Mouse (Mus musculus) adrenal gland, adult 18-20 months (tissue): ENCODE data around the gene Rmi1. TPM values are rescaled to one million over a fixed set of nuclear protein-coding genes. Genes with fewer than 3 reads are reported as not detected.
"Not testable (repeated sequence)": the region's sequence is repeated elsewhere in the genome, so short reads cannot be mapped to it uniquely, and the experiment has no call there.

ENCODE experiments used
- DNase-seq, 2 experiments: peaks; one replicate each; pipeline ENCODE4 v3.0.0; 2021 to 2022; ENCODE audit warnings: low spot score in 2 of 2
- long read RNA-seq, 2 experiments: library from polyadenylated mRNA; stranded (forward); transcript quantifications; one replicate each; pipeline ENCODE4 v2.0.0; 2021
- total RNA-seq, 2 experiments: library from RNA; stranded (reverse); gene quantifications; 1 replicate in 1 of 2; 2 replicates in 1 of 2; pipeline ENCODE4 v1.2.3; 2021

Rmi1 gene
- 10 to 100 TPM; 18.0 to 19.1 TPM for total RNA-seq
- long read RNA-seq, experiment 1, transcript Rmi1-201 (3 exons, 3,855 nt): major isoform, 7 of 23 reads
- long read RNA-seq, experiment 1, partial matches to known transcripts: 2 of 23 reads
- long read RNA-seq, experiment 1, other reads (novel, unspliced or antisense): 8 of 23 reads
- long read RNA-seq, experiment 2, transcript Rmi1-201 (3 exons, 3,855 nt): minor isoform, 9 of 50 reads
- long read RNA-seq, experiment 2, transcript Rmi1-205 (3 exons, 3,594 nt): major isoform, 18 of 50 reads
- long read RNA-seq, experiment 2, transcript Rmi1-204 (4 exons, 2,447 nt): minor isoform, 8 of 50 reads
- long read RNA-seq, experiment 2, partial matches to known transcripts: 0 of 50 reads
- long read RNA-seq, experiment 2, other reads (novel, unspliced or antisense): 15 of 50 reads

GRCm38 (mm10) chr13:58402003-58402743 lies at the start of gene Rmi1:
Gene Rmi1, plus strand, starts transcription at chr13:58402248.
- peak; percentile 98 for DNase-seq

- no peak for DNase-seq
Measured at GRCm38 (mm10) chr13:58352996-58353395, 49.1 kb upstream of the Rmi1 start.

GRCm38 (mm10) chr13:58358629-58359303 lies 43.3 kb upstream of the Rmi1 start, which contains the start of gene Kif27:
Gene Kif27, minus strand, starts transcription at chr13:58359122.
- peak; percentile 75 to 80 for DNase-seq

- DNase-seq: no peak
Measured at GRCm38 (mm10) chr13:58359304-58359653, 42.8 kb upstream of the Rmi1 start.

GRCm38 (mm10) chr13:58364353-58365175 lies 37.5 kb upstream of the Rmi1 start:
- DNase-seq: no peak

- not testable (repeated sequence) for DNase-seq
Measured at GRCm38 (mm10) chr13:58365179-58365578, 36.9 kb upstream of the Rmi1 start.

DNA sequence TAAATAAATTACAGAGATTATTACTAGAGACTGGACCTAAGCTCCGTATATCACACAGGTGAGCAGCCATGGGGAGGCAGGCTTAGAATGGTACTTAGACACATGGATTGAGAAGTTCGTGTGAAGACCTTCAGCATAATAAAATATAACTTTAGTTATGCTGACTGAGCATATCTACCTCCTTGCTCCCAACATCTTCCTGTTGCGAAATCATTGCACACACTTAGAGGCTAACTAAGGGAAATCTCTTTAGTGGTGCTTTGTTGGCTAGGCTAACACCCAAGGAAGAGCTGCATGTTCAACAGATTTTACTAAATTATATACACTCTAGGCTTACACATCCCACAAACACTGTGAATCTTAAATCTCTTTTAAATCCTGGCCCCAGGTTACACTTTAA lies 35.7 kb upstream of the Rmi1 start:
- DNase-seq: no peak

GRCm38 (mm10) chr13:58367641-58368040 lies 34.4 kb upstream of the Rmi1 start:
- no peak for DNase-seq

- no peak for DNase-seq
Measured at GRCm38 (mm10) chr13:58368835-58369234, 33.2 kb upstream of the Rmi1 start.

GRCm38 (mm10) chr13:58372278-58373152 lies 29.5 kb upstream of the Rmi1 start:
- DNase-seq: no peak

DNA sequence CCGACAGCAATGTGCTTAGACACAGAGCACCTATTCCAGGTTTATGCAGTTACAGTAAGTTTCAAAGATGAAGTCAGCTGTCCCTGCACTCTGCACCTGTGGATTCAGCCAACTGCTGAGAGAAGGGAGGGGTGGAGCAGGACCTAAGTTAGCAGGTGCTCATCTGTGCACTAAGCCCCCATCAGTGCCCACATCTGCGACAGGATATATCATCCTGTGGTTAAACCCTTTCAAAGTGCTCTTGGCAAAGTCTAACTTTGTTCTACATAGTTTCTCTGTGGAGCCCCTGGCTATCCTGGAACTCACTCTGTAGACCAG lies 28.9 kb upstream of the Rmi1 start:
- DNase-seq: no peak

- DNase-seq: no peak
Measured at GRCm38 (mm10) chr13:58384371-58384770, 17.7 kb upstream of the Rmi1 start.

DNA sequence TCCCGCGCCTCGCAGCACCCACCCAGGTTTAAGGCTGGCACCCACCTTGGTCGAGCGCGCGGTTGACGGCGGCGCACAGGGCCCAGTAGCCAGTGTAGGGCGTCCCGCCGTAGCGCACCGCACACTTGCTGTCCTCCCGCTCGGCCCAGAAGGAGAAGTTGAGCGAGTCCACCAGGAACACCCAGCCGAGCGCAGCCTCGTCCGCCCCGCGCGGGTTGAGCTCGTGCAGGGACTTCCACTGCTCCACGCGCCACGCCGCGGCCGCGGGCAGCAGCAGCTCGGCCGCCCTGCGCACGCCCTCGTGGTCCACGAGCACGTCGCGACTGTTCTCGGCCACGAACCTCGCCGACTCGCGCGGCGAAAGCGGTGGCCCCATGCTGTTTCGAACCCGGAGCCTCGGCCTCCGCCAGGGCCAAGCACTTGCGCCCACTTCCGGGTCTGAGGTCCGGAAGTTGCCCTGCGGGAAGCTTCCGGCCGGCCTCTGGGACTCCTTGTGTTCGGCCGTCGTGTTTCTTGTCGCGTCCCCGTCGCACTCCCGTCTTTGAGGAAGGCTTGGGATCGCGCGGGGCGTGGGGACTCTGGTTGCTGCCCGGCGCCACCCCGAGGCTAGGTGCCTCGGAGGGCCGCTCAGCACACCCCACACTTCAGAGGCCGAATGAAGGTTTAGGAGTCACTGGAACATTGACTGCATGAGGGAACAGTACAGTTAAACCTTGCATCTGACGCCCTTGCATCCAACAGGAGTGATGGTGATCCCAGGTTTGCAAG lies 17.1 kb upstream of the Rmi1 start, which contains the start of gene 2210016F16Rik:
Gene 2210016F16Rik, minus strand, starts transcription at position 447 of the 768 bp plus-strand sequence.
- peak; percentile 63 to 65 for DNase-seq

DNA sequence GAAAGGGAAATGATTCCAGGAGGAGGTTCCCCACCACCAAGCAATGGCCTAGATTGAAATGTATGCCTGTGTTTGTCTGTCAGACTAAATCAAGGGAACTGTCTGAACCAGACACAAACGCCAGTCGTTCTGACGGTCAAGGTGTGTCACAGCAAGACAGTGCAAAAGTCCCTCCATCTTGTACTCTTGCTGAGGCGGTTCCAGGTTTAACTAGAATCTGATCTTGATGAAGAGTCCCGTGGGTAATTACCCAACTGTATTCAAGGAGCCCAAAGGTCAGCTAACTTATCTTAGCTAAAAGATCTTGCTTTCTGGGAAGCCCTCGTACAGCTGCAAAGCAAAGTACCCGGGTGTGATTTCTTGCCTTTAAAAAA lies 16.5 kb upstream of the Rmi1 start:
- DNase-seq: no peak

DNA sequence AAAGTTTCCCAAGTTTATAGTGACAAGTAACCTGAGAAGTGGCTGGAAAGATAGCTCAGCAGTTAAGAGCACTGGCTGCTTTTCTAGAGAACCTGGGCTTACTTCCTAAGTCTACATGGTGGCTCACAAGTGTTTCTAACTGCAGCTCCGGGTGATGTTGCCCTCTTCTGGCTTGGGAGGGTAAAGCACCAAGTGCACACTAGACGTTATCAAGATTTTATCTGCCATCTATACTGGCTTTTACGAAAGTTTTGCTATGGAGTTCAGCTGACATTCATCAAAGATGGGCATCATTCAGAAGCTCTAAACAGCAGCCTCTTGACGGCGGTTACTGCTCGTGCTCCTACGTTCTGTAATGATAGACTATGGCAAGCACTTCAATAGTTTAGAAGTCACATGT lies 14.1 kb upstream of the Rmi1 start:
- peak; percentile 60 to 67 for DNase-seq

- DNase-seq: no peak
Measured at GRCm38 (mm10) chr13:58388379-58388778, 13.7 kb upstream of the Rmi1 start.

DNA sequence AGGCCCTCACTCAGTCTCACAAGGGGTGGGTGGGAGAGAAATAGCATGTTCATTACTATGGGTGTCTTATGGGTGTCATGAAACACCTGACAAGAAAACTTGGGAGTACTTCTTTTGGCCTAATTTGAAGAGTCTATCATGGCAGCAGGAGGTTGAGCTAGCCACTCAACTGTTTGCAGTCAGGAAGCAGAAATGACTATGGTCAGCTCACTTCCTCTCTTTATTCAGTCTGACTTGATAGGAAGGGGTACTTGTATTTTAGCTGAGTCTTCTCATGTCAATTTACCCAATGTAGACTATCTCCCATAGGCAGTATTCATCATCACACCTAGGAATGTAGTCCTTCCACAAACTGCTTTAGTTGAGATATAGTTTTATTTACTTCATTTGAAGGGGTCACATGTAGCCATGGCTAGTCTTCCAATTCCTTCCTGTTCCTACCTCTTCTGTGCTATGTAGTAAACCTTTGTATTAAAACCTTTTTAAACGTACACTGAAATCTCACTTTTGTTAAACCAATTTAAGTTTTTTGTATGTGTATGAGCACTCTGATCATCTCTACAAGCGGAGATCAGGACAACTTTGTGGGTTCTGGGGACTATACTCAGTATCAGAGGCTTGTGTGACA lies 12.6 kb upstream of the Rmi1 start:
- DNase-seq: no peak

DNA sequence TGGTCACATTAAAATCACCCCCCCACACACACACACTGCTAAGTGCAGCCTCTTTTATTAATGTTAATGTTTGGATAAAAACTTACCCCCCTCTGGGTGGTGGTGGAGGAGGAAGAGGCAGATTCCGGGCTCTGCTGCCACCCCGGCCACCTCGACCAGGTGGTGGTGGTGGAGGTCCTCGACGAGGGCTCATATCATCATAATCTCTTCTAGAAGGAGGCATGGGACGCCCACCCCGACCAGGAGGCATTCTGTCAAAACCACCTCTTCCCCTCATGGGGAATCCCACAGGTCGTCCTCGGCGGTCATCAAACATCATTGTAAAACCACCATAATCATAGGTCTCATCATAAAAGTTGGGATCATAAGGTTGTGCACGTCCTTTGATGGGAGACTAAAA lies 7.7 kb upstream of the Rmi1 start:
- not testable (repeated sequence) for DNase-seq

DNA sequence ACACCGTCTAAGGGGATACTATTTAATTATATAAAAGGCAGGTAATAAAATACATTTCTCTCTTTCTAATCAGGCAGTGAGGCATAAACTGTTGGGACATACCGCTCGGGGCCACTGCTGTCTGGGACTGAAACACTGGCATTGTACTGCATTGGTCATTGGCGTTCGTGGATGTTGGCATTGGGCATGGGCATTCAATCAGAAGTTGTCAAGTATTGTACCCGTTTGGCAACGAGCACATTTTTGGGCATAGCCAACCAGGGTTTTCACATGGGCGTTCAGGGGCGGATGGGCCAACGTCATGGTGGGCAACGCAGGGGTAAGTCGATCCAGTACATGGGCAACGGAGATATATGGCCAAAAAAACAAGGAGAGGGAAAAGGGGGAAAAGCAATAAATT lies 4.4 kb upstream of the Rmi1 start:
- DNase-seq: no peak
